Mouse (Mus musculus) heart, postnatal 10 days (tissue): ENCODE results near the gene Ccdc14. TPM values are rescaled to one million over a fixed set of nuclear protein-coding genes. Genes with fewer than 3 reads are reported as not detected.
"Not testable (repeated sequence)": the region's sequence is repeated elsewhere in the genome, so short reads cannot be mapped to it uniquely, and the experiment has no call there.

ENCODE experiments used
- DNase-seq, 2 experiments: peaks; one replicate each; pipeline ENCODE4 v3.0.0; 2021
- intact Hi-C: fragments of 180-260 bp; cut with DNase I; formaldehyde crosslinking; loops from one replicate; pipeline ENCODE4 v1.15.1; 2025
- total RNA-seq, 2 experiments: library from RNA; stranded (reverse); gene quantifications; 2 replicates each; pipeline ENCODE4 v1.2.3; 2021

The Ccdc14 gene
- 1 to 10 TPM; 3.8 to 5.3 TPM for total RNA-seq

DNA sequence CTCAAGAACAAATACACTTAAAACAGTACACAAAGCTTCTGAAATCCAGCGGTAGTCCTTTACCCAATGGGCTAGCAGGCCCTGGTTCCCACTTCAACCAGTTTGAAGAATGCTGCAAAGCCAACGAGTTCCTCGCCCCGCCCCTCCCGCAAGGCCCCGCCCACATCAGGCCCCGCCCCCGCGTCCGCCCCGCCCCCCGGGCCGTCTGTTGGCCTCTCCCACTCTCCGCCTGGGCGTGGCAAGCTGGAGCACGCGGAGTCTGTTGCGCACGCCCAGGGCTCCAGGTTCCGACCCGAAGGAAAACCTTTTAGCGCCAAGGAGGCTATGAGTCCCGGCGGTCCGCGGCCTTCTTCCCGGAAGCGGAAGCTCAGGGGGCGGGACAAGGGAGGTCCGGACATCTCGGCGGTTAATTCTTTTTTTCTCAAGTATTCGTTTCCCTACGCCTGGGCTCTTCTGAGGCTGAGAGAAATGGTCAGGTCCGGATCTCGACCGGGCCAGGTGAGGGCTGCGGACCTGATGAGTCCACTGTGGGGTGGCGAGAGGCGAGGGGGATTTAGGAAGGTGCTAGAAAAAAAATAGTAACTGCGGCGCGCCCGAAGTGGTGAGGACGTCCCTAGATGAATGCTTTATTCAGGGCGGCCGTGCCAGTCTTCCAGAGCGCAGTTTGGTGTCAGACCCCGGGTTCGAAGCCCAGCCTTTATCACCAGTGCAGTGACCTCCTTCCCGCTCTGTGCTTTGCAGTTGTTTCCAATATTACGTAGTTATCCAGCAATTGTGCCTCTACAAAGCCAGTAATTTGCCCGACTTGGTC is at the start of gene Ccdc14:
Gene Ccdc14 (plus strand): TSS at position 283 of the 811 bp plus-strand sequence.
- DNase-seq = peak; percentile 88 to 94
- intact Hi-C loops = no loop called here

DNA sequence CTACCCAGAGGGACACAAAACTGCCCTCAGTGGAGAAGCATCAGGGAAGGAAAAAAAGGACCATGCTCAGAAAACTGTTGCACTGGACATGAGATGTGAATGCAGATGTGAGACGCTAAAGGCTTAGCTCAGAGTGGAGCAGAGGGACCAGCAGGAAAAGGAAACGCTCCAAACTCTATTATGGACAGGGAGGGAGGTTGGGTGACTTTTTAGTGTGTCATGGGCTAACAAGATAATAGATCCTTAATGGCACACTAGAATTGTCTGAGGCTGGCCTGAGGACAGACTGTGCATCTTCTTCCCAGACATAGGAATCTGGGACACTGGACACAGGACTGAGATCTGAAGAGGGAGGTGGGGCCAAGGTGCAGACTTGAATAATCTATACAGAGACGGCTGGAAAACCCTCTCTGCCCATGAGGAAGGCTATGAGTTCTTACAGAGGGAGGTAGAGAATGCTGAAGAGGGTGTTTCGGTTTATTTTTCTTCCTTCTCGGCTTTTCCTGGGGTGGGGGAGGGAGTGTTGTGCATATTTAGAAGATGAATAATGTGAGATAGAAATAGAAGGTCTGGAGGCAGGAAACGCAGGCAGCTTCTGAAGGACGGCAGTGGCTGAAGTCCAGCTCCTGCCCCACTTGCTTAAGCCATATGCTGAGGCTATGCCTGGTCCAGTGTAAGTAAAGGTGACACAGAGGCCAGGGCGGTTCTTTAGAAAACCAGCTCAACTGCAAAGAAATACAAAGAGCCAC is 46.7 kb upstream of the Ccdc14 start:
- DNase-seq = no peak
- intact Hi-C loops = no loop called here

DNA sequence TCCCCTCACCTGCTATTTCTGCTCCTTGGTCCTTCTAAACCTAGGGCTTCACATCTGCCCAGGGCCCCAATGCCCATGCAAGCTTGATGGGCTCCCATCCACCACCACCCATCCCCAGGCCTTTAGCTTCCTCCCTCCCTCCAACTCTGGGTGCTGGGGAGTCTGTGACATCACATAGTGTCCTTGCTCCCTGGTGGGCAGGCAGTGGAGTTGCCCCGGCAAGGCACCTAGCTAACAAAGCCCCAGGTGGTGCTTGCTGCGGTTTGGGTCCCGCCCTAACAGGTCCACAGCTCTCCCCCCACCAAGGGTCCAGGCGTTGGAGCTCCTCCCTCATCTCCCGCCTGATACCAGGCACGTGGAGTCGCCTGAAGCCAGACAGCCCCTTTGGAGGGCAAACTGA is 40.8 kb upstream of the Ccdc14 start, which contains the start of gene Ropn1:
Gene Ropn1 (plus strand): TSS at position 301 of the 400 bp plus-strand sequence.
- intact Hi-C loops = no loop called here

GRCm38 (mm10) chr16:34653023-34653422 is 37.4 kb upstream of the Ccdc14 start:
- intact Hi-C loops = no loop called here
- no peak for DNase-seq

More for the DNA sequence above, 40.8 kb upstream of the Ccdc14 start, which contains the start of gene Ropn1:
- DNase-seq = no peak

GRCm38 (mm10) chr16:34657566-34657965 is 32.9 kb upstream of the Ccdc14 start:
- intact Hi-C loops = not testable (repeated sequence)

DNA sequence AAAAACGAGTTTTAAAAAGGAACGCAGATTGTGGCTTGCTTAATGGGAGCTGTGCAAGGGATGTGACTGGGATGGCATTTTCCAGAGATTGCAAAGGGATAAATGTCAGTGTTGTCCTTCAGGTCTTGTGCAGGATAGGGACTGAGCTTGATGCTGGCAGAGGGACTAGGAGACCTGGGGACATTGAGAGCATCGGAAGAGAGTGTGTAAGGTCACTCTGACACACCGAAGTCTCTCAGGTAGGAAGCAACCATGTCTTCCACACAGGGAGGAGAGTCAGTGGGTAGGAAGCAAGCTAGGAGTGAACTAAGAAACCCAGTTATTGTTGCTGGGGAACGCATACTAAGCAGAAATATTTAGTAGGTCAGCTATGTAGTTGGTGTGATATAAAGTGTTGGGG is 32.4 kb upstream of the Ccdc14 start:
- no peak for DNase-seq
- intact Hi-C loops = no loop called here

More at GRCm38 (mm10) chr16:34657566-34657965, 32.9 kb upstream of the Ccdc14 start:
- not testable (repeated sequence) for DNase-seq

DNA sequence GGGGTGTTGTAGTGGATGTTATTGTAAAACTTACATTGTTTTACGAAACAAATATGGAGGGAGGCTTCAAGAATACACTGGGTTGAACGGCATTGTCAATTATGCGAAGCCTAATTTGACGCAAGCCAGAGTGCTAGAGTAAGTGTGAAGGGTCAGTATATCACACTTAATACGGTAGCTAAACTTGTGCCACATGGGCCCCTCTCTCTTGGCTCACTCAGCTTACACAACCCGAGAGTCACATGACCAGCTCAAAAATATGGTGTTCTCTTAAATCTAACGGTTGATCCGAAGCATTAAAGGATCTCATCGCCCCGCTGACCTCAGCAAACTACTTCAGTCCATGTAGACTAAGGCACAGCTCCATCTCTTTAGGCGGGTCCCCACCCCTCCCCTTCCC is 32.0 kb upstream of the Ccdc14 start:
- no peak for DNase-seq
- intact Hi-C loops = no loop called here

- intact Hi-C loops = loop anchor here (10.0 kb wide), 1 partner anchor 310 kb away; no protein-coding TSS in a partner anchor
- no peak for DNase-seq
Measured at GRCm38 (mm10) chr16:34664553-34664952, 25.9 kb upstream of the Ccdc14 start.

- intact Hi-C loops = loop anchor here (1.0 to 10.0 kb wide), 2 partner anchors 33 to 308 kb away; no protein-coding TSS in a partner anchor
Measured at GRCm38 (mm10) chr16:34667031-34667726, 23.2 kb upstream of the Ccdc14 start.

GRCm38 (mm10) chr16:34668341-34668740 is 22.1 kb upstream of the Ccdc14 start:
- DNase-seq = no peak
- intact Hi-C loops = loop anchor here (10.0 kb wide), 1 partner anchor 306 kb away; no protein-coding TSS in a partner anchor

More at GRCm38 (mm10) chr16:34667031-34667726, 23.2 kb upstream of the Ccdc14 start:
- peak; percentile 81 to 85 for DNase-seq

- no peak for DNase-seq
- intact Hi-C loops = no loop called here
Measured at GRCm38 (mm10) chr16:34671966-34672365, 18.4 kb upstream of the Ccdc14 start.

DNA sequence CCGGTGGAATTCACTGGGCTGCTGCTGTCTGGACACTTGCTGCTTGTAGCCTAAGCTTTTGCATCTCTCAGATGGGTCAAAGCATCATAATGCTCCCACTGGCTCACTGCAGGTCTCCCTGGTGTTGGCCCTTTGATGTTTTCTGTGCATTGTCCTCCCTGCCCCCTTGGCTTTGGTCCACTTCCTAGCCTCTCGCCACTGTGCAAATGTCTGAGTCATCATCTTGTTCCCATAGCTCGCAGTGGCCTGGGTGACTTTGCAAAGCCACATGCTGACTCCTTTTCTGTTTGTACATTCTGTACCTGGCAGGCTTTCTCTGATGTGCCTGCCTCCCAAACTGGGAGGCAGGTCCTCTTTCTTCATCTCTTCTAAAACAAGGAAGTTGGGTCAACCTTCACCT is 17.6 kb upstream of the Ccdc14 start:
- no peak for DNase-seq
- intact Hi-C loops = no loop called here

DNA sequence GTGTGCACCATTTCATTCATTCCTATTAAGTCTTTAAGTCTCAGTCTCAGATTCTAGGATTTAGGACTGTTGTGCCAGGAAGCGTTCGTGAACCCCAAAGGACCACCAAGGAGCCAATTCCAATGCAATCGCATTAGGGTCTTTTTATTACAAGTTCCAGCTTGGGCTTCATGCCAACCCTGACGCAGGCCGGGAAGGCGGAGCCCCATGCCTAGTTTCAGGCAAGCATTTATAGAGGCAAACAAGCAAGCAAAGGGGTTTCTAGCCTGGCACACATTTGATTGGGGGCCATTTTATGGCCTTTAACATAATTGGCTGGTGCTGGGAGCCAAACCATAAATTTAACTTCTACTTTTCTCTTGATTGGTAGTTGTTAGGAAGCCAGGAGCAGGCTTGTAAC is 16.1 kb upstream of the Ccdc14 start:
- no peak for DNase-seq
- intact Hi-C loops = no loop called here

GRCm38 (mm10) chr16:34681823-34682222 is 8.6 kb upstream of the Ccdc14 start:
- no peak for DNase-seq
- intact Hi-C loops = no loop called here

GRCm38 (mm10) chr16:34689879-34690278 is 537 bp upstream of the Ccdc14 start:
- DNase-seq = no peak
- intact Hi-C loops = no loop called here

DNA sequence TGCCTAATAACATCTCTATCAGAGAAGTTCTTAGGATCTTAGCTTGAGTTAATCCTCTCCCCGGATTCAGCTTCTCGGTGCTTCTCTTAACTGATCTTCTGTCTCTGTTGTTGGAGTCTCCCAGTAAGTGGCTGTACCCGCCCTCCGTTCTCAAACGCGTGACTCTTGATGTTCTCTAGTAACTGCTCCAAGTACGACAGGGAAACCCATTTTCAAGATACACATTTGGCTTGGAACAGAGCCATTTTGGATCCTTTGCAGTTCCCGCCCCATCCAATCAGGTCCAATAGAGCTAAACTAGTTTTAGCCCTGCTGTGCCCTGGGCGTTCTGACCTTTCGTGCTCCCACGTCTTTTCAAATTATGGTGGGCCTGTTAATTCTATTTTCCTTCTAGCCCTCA is 740 bp downstream of the Ccdc14 start:
- peak; percentile 22 to 29 for DNase-seq

DNA sequence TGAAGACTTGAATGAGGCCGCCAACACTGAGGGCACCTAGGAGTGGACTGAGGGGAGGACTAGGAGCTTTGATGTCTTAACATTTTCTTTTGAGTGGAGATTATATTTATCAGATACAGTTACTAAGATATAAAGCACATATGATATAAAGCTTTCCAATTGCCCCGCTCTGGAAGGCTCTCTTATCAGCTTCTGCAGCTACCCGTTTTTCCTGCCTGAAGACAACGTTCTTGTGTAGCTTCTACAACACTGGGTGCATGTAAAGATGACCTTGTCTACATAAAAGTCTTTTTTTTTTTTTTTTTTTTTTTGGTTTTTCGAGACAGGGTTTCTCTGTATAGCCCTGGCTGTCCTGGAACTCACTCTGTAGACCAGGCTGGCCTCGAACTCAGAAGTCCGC is 4.1 kb downstream of the Ccdc14 start:
- intact Hi-C loops = no loop called here
- no peak for DNase-seq

More for the DNA sequence above, 740 bp downstream of the Ccdc14 start:
- intact Hi-C loops = no loop called here

- DNase-seq, intact Hi-C loops: not testable (repeated sequence)
Measured at GRCm38 (mm10) chr16:34698721-34699120, 8.3 kb downstream of the Ccdc14 start.

GRCm38 (mm10) chr16:34700165-34700827 is 9.9 kb downstream of the Ccdc14 start:
- intact Hi-C loops = loop anchor here (1.0 to 5.0 kb wide), 4 partner anchors 33 to 508 kb away; no protein-coding TSS in a partner anchor

GRCm38 (mm10) chr16:34700828-34701216 is 10.4 kb downstream of the Ccdc14 start:
- intact Hi-C loops = loop anchor here (1.0 to 5.0 kb wide), 4 partner anchors 34 to 509 kb away; no protein-coding TSS in a partner anchor
- DNase-seq = no peak

More at GRCm38 (mm10) chr16:34700165-34700827, 9.9 kb downstream of the Ccdc14 start:
- DNase-seq = peak; percentile 85 to 90
